Mouse (Mus musculus) cortical plate, adult 2 months (tissue): ENCODE data around the gene Dnajb2.

Experiments
- CTCF ChIP-seq: fragments of 200-500 bp; IDR thresholded peaks from 2 replicates; pipeline ENCODE4 v1.5.1; 2011; ENCODE audit warnings: mild to moderate bottlenecking, control low read depth, low read length; ENCODE audit not compliant: insufficient read depth; ENCODE audit errors: extremely low read depth
- POLR2A ChIP-seq: fragments of 200-500 bp; IDR thresholded peaks from 2 replicates; pipeline ENCODE4 v1.6.1; 2011; ENCODE audit warnings: mild to moderate bottlenecking, low read length, control low read depth; ENCODE audit not compliant: insufficient read depth; ENCODE audit errors: extremely low read depth

DNA sequence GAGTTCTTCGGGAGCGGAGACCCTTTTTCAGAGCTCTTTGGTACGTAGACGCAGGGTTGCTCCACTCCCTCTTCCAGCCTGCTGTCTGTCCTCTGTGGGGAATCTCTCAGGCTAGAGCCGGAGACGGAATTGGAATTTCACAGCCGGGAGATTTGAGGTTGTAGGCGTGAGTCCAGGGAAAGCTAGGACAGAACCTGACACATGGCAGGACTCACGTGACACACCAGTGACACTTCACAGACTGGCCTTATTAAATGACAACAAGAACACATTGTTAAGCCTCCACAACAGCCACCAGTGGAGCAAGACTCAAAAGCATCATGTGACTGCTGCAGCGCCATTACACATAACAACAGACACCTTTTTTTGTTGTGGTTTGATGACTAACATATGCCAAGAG lies 3.4 kb downstream of the Dnajb2 start:
- TF ChIP-seq POLR2A: no peak
- no peak for TF ChIP-seq CTCF
